Mouse (Mus musculus): ENCODE measurements around the gene Cma1. TPM values are rescaled to one million over a fixed set of nuclear protein-coding genes. Genes with fewer than 3 reads are reported as not detected.

Gene Cma1
- total and polyA plus RNA-seq, 2 experiments from 2014 or later: 0.21 to 1.3 TPM

- peak; percentile 19 for TF ChIP-seq CTCF (IDR thresholded peaks at IDR 0.05; ENCODE audit: low read depth)
- DNase-seq (ENCODE audit: low spot score): peak; percentile 33
- Histone ChIP-seq H3K4me2 (ENCODE audit: low read depth, low read length) (no peak overlapping the region), H3K27ac (no peak overlapping the region), H3K4me3 (ENCODE audit: low read length) (no peak overlapping the region), H3K4me1 (ENCODE audit: insufficient read depth, low read length) (no peaks in the 10 kb centered on the region), H3K36me3 (ENCODE audit: insufficient read depth, low read length) (no peaks in the 10 kb centered on the region), H3K9me3 (ENCODE audit: low read length) (no peaks in the 10 kb centered on the region), H3K27me3 (ENCODE audit: insufficient read depth, low read length) (no peaks in the 10 kb centered on the region), H3K9ac (replicated peaks; ENCODE audit: low read length) (no peak overlapping the region)
- WGBS: 41% methylated on average over 7 of the region's 7 CpGs
- ATAC-seq: peak; percentile 47; the same call in 1 of the 2 replicates
Measured at GRCm38 (mm10) chr14:55940070-55940800, 4.2 kb downstream of the Cma1 start.

GRCm38 (mm10) chr14:55933586-55933985, 10.9 kb downstream of the Cma1 start:
- ATAC-seq (peak; percentile 61), DNase-seq (ENCODE audit: low spot score) (peak; percentile 48)
- Histone ChIP-seq H3K4me2 (ENCODE audit: low read depth, low read length) (no peak overlapping the region), H3K9ac (replicated peaks; ENCODE audit: low read length) (no peak overlapping the region), H3K4me1 (ENCODE audit: insufficient read depth, low read length) (no peaks in the 10 kb centered on the region), H3K36me3 (ENCODE audit: insufficient read depth, low read length) (no peaks in the 10 kb centered on the region), H3K9me3 (ENCODE audit: low read length) (no peaks in the 10 kb centered on the region), H3K4me3 (ENCODE audit: low read length) (no peak overlapping the region), H3K27ac (no peak overlapping the region), H3K27me3 (ENCODE audit: insufficient read depth, low read length) (no peaks in the 10 kb centered on the region)
- TF ChIP-seq CTCF (IDR thresholded peaks at IDR 0.05; ENCODE audit: low read depth): no peak
- 53% methylated on average over 7 of the region's 7 CpGs for WGBS

GRCm38 (mm10) chr14:55929263-55929997, 15.0 kb downstream of the Cma1 start:
- Histone ChIP-seq H3K4me1 (ENCODE audit: insufficient read depth, low read length) (no peaks in the 10 kb centered on the region), H3K9me3 (ENCODE audit: low read length) (no peaks in the 10 kb centered on the region), H3K36me3 (ENCODE audit: insufficient read depth, low read length) (no peaks in the 10 kb centered on the region), H3K4me3 (ENCODE audit: low read length) (no peak overlapping the region), H3K9ac (replicated peaks; ENCODE audit: low read length) (no peak overlapping the region), H3K27me3 (ENCODE audit: insufficient read depth, low read length) (no peaks in the 10 kb centered on the region), H3K4me2 (ENCODE audit: low read depth, low read length) (no peak overlapping the region), H3K27ac (no peak overlapping the region)
- no peak for TF ChIP-seq CTCF (IDR thresholded peaks at IDR 0.05; ENCODE audit: low read depth)
- DNase-seq (ENCODE audit: low spot score) (no peak), ATAC-seq (no peak)
- WGBS: 81% methylated on average over 12 of the region's 12 CpGs

- Histone ChIP-seq H3K4me2 (ENCODE audit: low read depth, low read length) (no peak overlapping the region), H3K4me3 (ENCODE audit: low read length) (no peak overlapping the region), H3K27me3 (ENCODE audit: insufficient read depth, low read length) (no peaks in the 10 kb centered on the region), H3K27ac (no peak overlapping the region), H3K4me1 (ENCODE audit: insufficient read depth, low read length) (no peaks in the 10 kb centered on the region), H3K9ac (replicated peaks; ENCODE audit: low read length) (no peak overlapping the region), H3K9me3 (ENCODE audit: low read length) (no peaks in the 10 kb centered on the region), H3K36me3 (ENCODE audit: insufficient read depth, low read length) (no peaks in the 10 kb centered on the region)
- no peak for TF ChIP-seq CTCF (IDR thresholded peaks at IDR 0.05; ENCODE audit: low read depth)
- ATAC-seq (no peak), DNase-seq (ENCODE audit: low spot score) (no peak)
- 86% methylated on average over 4 of the region's 4 CpGs for WGBS
Measured at GRCm38 (mm10) chr14:55926847-55927246, 17.6 kb downstream of the Cma1 start.

- WGBS: 86% methylated on average over 7 of the region's 7 CpGs
- H3K9me3 ChIP-seq (ENCODE audit: low read length): no peaks in the 10 kb centered on the region
Measured at GRCm38 (mm10) chr14:55922475-55923232, 21.8 kb downstream of the Cma1 start.

GRCm38 (mm10) chr14:55918240-55919082, 26.0 kb downstream of the Cma1 start:
- H3K4me1 ChIP-seq (ENCODE audit: insufficient read depth, low read length): no peaks in the 10 kb centered on the region
- peak overlapping the region; percentile 10; the same call in 1 of the 2 replicates for H3K4me2 ChIP-seq (ENCODE audit: low read depth, low read length)
- TF ChIP-seq CTCF (IDR thresholded peaks at IDR 0.05; ENCODE audit: low read depth): peak; percentile 94
- H3K27ac ChIP-seq: no peak overlapping the region
- peak overlapping the region; percentile 37; the same call in 1 of the 2 replicates for H3K9ac ChIP-seq (replicated peaks; ENCODE audit: low read length)
- H3K27me3 ChIP-seq (ENCODE audit: insufficient read depth, low read length): no peaks in the 10 kb centered on the region
- peak; percentile 96 for DNase-seq (ENCODE audit: low spot score)
- H3K36me3 ChIP-seq (ENCODE audit: insufficient read depth, low read length): no peaks in the 10 kb centered on the region
- H3K9me3 ChIP-seq (ENCODE audit: low read length): no peaks in the 10 kb centered on the region
- ATAC-seq: peak; percentile 84
- WGBS: 39% methylated on average over 14 of the region's 14 CpGs
- H3K4me3 ChIP-seq (ENCODE audit: low read length): no peak overlapping the region

More at GRCm38 (mm10) chr14:55922475-55923232, 21.8 kb downstream of the Cma1 start:
- Histone ChIP-seq H3K4me3 (ENCODE audit: low read length) (no peak overlapping the region), H3K4me1 (ENCODE audit: insufficient read depth, low read length) (no peaks in the 10 kb centered on the region), H3K9ac (replicated peaks; ENCODE audit: low read length) (no peak overlapping the region), H3K27ac (no peak overlapping the region), H3K36me3 (ENCODE audit: insufficient read depth, low read length) (no peaks in the 10 kb centered on the region), H3K27me3 (ENCODE audit: insufficient read depth, low read length) (no peaks in the 10 kb centered on the region), H3K4me2 (ENCODE audit: low read depth, low read length) (no peak overlapping the region)
- no peak for TF ChIP-seq CTCF (IDR thresholded peaks at IDR 0.05; ENCODE audit: low read depth)
- no peak for ATAC-seq
- DNase-seq (ENCODE audit: low spot score): no peak

Data from hindbrain, postnatal 0 days (tissue).